Mouse (Mus musculus) spleen, adult 2 months (tissue): ENCODE data around the gene Als2cl. TPM values are rescaled to one million over a fixed set of nuclear protein-coding genes. Genes with fewer than 3 reads are reported as not detected.

ENCODE experiments used
- DNase-seq, 2 experiments: peaks; one replicate each; pipeline versions ENCODE4 v3.0.0 to v3.0.0-alpha.2; 2012 to 2021; ENCODE audit warnings: low spot score in 2 of 2, low read depth in 1 of 2
- H3K27ac ChIP-seq: fragments of 200-500 bp; 2 replicates; pipeline ENCODE4 v1.5.1; 2012; ENCODE audit warnings: low read length, inconsistent platforms; ENCODE audit not compliant: insufficient read depth
- H3K27me3 ChIP-seq: fragments of 200-500 bp; 2 replicates; pipeline ENCODE4 v1.6.1; 2012; ENCODE audit warnings: mild to moderate bottlenecking, moderate library complexity, low read length, inconsistent platforms; ENCODE audit not compliant: control insufficient read depth, insufficient read depth
- H3K36me3 ChIP-seq: fragments of 200-500 bp; 2 replicates; pipeline ENCODE4 v1.6.1; 2012; ENCODE audit warnings: mild to moderate bottlenecking, low read length, inconsistent platforms; ENCODE audit not compliant: control insufficient read depth, insufficient read depth
- H3K4me1 ChIP-seq: fragments of 200-500 bp; 2 replicates; pipeline ENCODE4 v1.6.1; 2011; ENCODE audit warnings: inconsistent platforms; ENCODE audit not compliant: control insufficient read depth, insufficient read depth, insufficient read length
- H3K4me3 ChIP-seq: fragments of 200-500 bp; 2 replicates; pipeline ENCODE4 v1.5.1; 2011; ENCODE audit warnings: mild to moderate bottlenecking, inconsistent platforms; ENCODE audit not compliant: insufficient read depth, insufficient read length; ENCODE audit errors: extremely low read depth
- CTCF ChIP-seq: fragments of 200-500 bp; IDR thresholded peaks from 2 replicates; pipeline ENCODE4 v1.5.1; 2011; ENCODE audit warnings: mild to moderate bottlenecking, inconsistent platforms; ENCODE audit not compliant: insufficient read depth, insufficient read length, insufficient replicate concordance; ENCODE audit errors: extremely low read depth
- POLR2A ChIP-seq: fragments of 200-500 bp; IDR thresholded peaks from 2 replicates; pipeline ENCODE4 v1.6.1; 2011; ENCODE audit warnings: low read depth, low read length, inconsistent platforms
- WGBS: fragments of 180-500 bp; shearing (Covaris S2); methylation state at CpG from one replicate; pipeline ENCODE4 v1.1.7; 2018; 5-methylcytosine and 5-hydroxymethylcytosine counted together
- polyA plus RNA-seq: library from polyadenylated mRNA; depleted of rRNA; stranded (reverse); fragments of >200 nt; gene quantifications from 2 replicates; pipeline ENCODE4 v1.2.3, GENCODE M21; 2012; rRNA removed

Gene Als2cl
- polyA plus RNA-seq, 1 experiment = 64.3 TPM

GRCm38 (mm10) chr9:110947900-110948299 is 68.2 kb downstream of the Als2cl start:
- no peaks in the 10 kb centered on the region for H3K27me3 ChIP-seq
- WGBS = 90% methylated on average over 6 of the region's 6 CpGs
- no peaks in the 10 kb centered on the region for H3K36me3 ChIP-seq
- no peak overlapping the region for H3K4me3 ChIP-seq
- no peak for DNase-seq
- TF ChIP-seq CTCF (no peak), POLR2A (no peak)
- no peaks in the 10 kb centered on the region; the same call in 1 of the 2 replicates for H3K4me1 ChIP-seq
- H3K27ac ChIP-seq = no peak overlapping the region

GRCm38 (mm10) chr9:110948813-110949310 is 69.2 kb downstream of the Als2cl start:
- H3K27me3 ChIP-seq = no peaks in the 10 kb centered on the region
- WGBS = 84% methylated on average over 8 of the region's 8 CpGs

GRCm38 (mm10) chr9:110950109-110950508 is 70.4 kb downstream of the Als2cl start:
- Histone ChIP-seq H3K4me1 (no peaks in the 10 kb centered on the region; the same call in 1 of the 2 replicates), H3K4me3 (no peak overlapping the region)
- 97% methylated on average over 3 of the region's 3 CpGs for WGBS

More at GRCm38 (mm10) chr9:110948813-110949310, 69.2 kb downstream of the Als2cl start:
- Histone ChIP-seq H3K27ac (no peak overlapping the region), H3K4me1 (no peaks in the 10 kb centered on the region; the same call in 1 of the 2 replicates), H3K4me3 (no peak overlapping the region), H3K36me3 (no peaks in the 10 kb centered on the region)
- TF ChIP-seq CTCF (no peak), POLR2A (no peak)
- no peak for DNase-seq

More at GRCm38 (mm10) chr9:110950109-110950508, 70.4 kb downstream of the Als2cl start:
- TF ChIP-seq POLR2A (no peak), CTCF (no peak)
- Histone ChIP-seq H3K27ac (no peak overlapping the region), H3K27me3 (no peaks in the 10 kb centered on the region), H3K36me3 (no peaks in the 10 kb centered on the region)
- no peak for DNase-seq

Other genes with a start within 250 kb of the Als2cl start
- gene Nbeal2, start 225.7 kb upstream of the Als2cl start, polyA plus RNA-seq = 78.9 and 82.2 TPM in 2 replicates
- 103 and 110 TPM in 2 replicates for gene Ccdc12, start 223.4 kb upstream of the Als2cl start, polyA plus RNA-seq
- gene Myl3, start 138.0 kb upstream of the Als2cl start, polyA plus RNA-seq = 0.94 TPM in 1 of 2 replicates, not detected in the other
- 11.0 and 14.0 TPM in 2 replicates for gene Pth1r, start 132.7 kb upstream of the Als2cl start, polyA plus RNA-seq
- not detected in 2 replicates for gene Prss42, start 81.7 kb upstream of the Als2cl start, polyA plus RNA-seq
- not detected in 2 replicates for gene Prss44, start 65.9 kb upstream of the Als2cl start, polyA plus RNA-seq
- gene Prss43, start 53.2 kb upstream of the Als2cl start, polyA plus RNA-seq = not detected in 2 replicates
- not detected in 2 replicates for gene Prss45, start 45.3 kb upstream of the Als2cl start, polyA plus RNA-seq
- gene Prss46, start 35.4 kb upstream of the Als2cl start, polyA plus RNA-seq = not detected in 2 replicates
- gene Prss50, start 21.9 kb upstream of the Als2cl start, polyA plus RNA-seq = 3.5 and 5.5 TPM in 2 replicates
- gene Tmie, start 243 bp downstream of the Als2cl start, polyA plus RNA-seq = 2.9 and 3.0 TPM in 2 replicates
- gene Fam240a, start 37.0 kb downstream of the Als2cl start, polyA plus RNA-seq = 0.25 and 0.35 TPM in 2 replicates
- gene Tdgf1, start 66.3 kb downstream of the Als2cl start, polyA plus RNA-seq = 0.08 and 0.14 TPM in 2 replicates
- 0.02 TPM in 1 of 2 replicates, not detected in the other for gene Lrrc2, start 71.7 kb downstream of the Als2cl start, polyA plus RNA-seq
- gene Rtp3, start 110.7 kb downstream of the Als2cl start, polyA plus RNA-seq = 1.5 and 2.0 TPM in 2 replicates
- gene Ltf, start 139.4 kb downstream of the Als2cl start, polyA plus RNA-seq = 12.3 and 14.1 TPM in 2 replicates
- gene Ccrl2, start 177.6 kb downstream of the Als2cl start, polyA plus RNA-seq = 5.3 and 5.4 TPM in 2 replicates
- 5.3 and 6.4 TPM in 2 replicates for gene Lrrfip2, start 237.7 kb downstream of the Als2cl start, polyA plus RNA-seq